Mouse (Mus musculus) liver, postnatal 0 days (tissue): ENCODE data around the gene Ganab.

Experiments used
- CTCF ChIP-seq: sonication (generic); IDR thresholded peaks from 2 replicates; pipeline ENCODE4 v1.5.1; 2016; ENCODE audit warnings: antibody characterized with exemption, low read depth
- EP300 ChIP-seq: IDR thresholded peaks from 2 replicates; pipeline ENCODE4 v1.6.1; 2016; ENCODE audit warnings: antibody characterized with exemption, low read depth, mild to moderate bottlenecking

- TF ChIP-seq CTCF (no peak), EP300 (no peak)
These were observed 705 bp downstream of the Ganab start for GRCm38 (mm10) chr19:8898576-8898975.
